Mouse (Mus musculus) embryonic facial prominence, embryonic 12.5 days (tissue): ENCODE measurements around the gene Zfp518b. TPM values are rescaled to one million over a fixed set of nuclear protein-coding genes. Genes with fewer than 3 reads are reported as not detected.

Source experiments
- ATAC-seq: fragments of 200-750 bp; cut with Nextera tagmentation; 2 replicates; pipeline ENCODE4 v1.8.0; 2017; ENCODE audit not compliant: insufficient number of reproducible peaks, insufficient read depth, low FRiP score, low TSS enrichment
- H3K27ac ChIP-seq: fragments of 300-500 bp; sonication (generic); 2 replicates; pipeline ENCODE4 v1.5.1; 2016; ENCODE audit warnings: mild to moderate bottlenecking
- H3K27me3 ChIP-seq: fragments of 300-500 bp; sonication (generic); 2 replicates; pipeline ENCODE4 v1.6.1; 2016; ENCODE audit warnings: mild to moderate bottlenecking, moderate library complexity
- H3K36me3 ChIP-seq: fragments of 300-500 bp; sonication (generic); 2 replicates; pipeline ENCODE4 v1.6.1; 2016; ENCODE audit warnings: mild to moderate bottlenecking
- H3K4me1 ChIP-seq: fragments of 300-500 bp; sonication (generic); 2 replicates; pipeline ENCODE4 v1.6.1; 2016
- H3K4me2 ChIP-seq: fragments of 300-500 bp; sonication (generic); replicated peaks from 2 replicates; pipeline ENCODE4 v1.6.1; 2016; ENCODE audit warnings: mild to moderate bottlenecking, moderate library complexity
- H3K4me3 ChIP-seq: fragments of 300-500 bp; sonication (generic); 2 replicates; pipeline ENCODE4 v1.5.1; 2016; ENCODE audit warnings: mild to moderate bottlenecking
- H3K9ac ChIP-seq: fragments of 300-500 bp; sonication (generic); 2 replicates; pipeline ENCODE4 v1.6.1; 2016; ENCODE audit warnings: mild to moderate bottlenecking, moderate library complexity
- H3K9me3 ChIP-seq: fragments of 300-500 bp; sonication (generic); 2 replicates; pipeline ENCODE4 v1.6.1; 2016; ENCODE audit warnings: mild to moderate bottlenecking, moderate library complexity
- WGBS: fragments of 180-500 bp; shearing (Covaris S2); methylation state at CpG from one replicate; pipeline ENCODE4 v1.1.7; 2016; 5-methylcytosine and 5-hydroxymethylcytosine counted together
- polyA plus RNA-seq: library from polyadenylated mRNA; unstranded; fragments of >200 nt; fragmentation: Nextera tagmentation; extraction: Ambion mirVana; gene quantifications from 2 replicates; pipeline ENCODE4 v1.2.1, GENCODE M21; 2016

Zfp518b gene
- 36.1 and 36.7 TPM in 2 replicates for polyA plus RNA-seq

GRCm38 (mm10) chr5:38684164-38684911 lies at the start of gene Zfp518b:
Zfp518b (minus strand) TSS chr5:38684826.
- peak within 1 kb of the TSS; percentile 76 for H3K4me2 ChIP-seq
- under 1% methylated on average over 79 of the region's 89 CpGs for WGBS
- peaks cover 3% of the 10 kb centered on the region; the same call in 1 of the 2 replicates for H3K9me3 ChIP-seq
- peaks cover 35% of the 10 kb centered on the region for H3K36me3 ChIP-seq
- H3K4me3 ChIP-seq = peak within 1 kb of the TSS; percentile 81
- H3K27me3 ChIP-seq = no peaks in the 10 kb centered on the region
- H3K27ac ChIP-seq = peak within 1 kb of the TSS; percentile 88
- peak within 1 kb of the TSS; percentile 87 for H3K9ac ChIP-seq
- ATAC-seq = peak; percentile 96
- H3K4me1 ChIP-seq = peaks cover 10% of the 10 kb centered on the region

GRCm38 (mm10) chr5:38708940-38709581 lies 24.4 kb upstream of the Zfp518b start:
- no peaks in the 10 kb centered on the region for H3K9me3 ChIP-seq
- H3K27me3 ChIP-seq = no peaks in the 10 kb centered on the region
- no peaks in the 10 kb centered on the region for H3K36me3 ChIP-seq
- no peak for ATAC-seq
- H3K9ac ChIP-seq = no peak overlapping the region
- no peaks in the 10 kb centered on the region for H3K4me1 ChIP-seq
- no peak overlapping the region for H3K4me2 ChIP-seq
- WGBS = 67% methylated on average over 11 of the region's 11 CpGs
- H3K27ac ChIP-seq = no peak overlapping the region
- H3K4me3 ChIP-seq = no peak overlapping the region

- no peaks in the 10 kb centered on the region for H3K36me3 ChIP-seq
- H3K9me3 ChIP-seq = no peaks in the 10 kb centered on the region
- ATAC-seq = no peak
- H3K4me1 ChIP-seq = no peaks in the 10 kb centered on the region
- H3K4me3 ChIP-seq = no peak overlapping the region
- WGBS = 76% methylated on average over 7 of the region's 7 CpGs
- no peak overlapping the region for H3K27ac ChIP-seq
- no peak overlapping the region for H3K4me2 ChIP-seq
- H3K9ac ChIP-seq = no peak overlapping the region
- H3K27me3 ChIP-seq = no peaks in the 10 kb centered on the region
These were observed 22.9 kb upstream of the Zfp518b start for GRCm38 (mm10) chr5:38707364-38708075.

GRCm38 (mm10) chr5:38702941-38703340 lies 18.3 kb upstream of the Zfp518b start:
- Histone ChIP-seq H3K27me3 (no peaks in the 10 kb centered on the region), H3K4me2 (no peak overlapping the region), H3K9me3 (no peaks in the 10 kb centered on the region), H3K9ac (no peak overlapping the region), H3K4me3 (no peak overlapping the region), H3K36me3 (no peaks in the 10 kb centered on the region), H3K4me1 (no peaks in the 10 kb centered on the region), H3K27ac (no peak overlapping the region)
- 86% methylated on average over 6 of the region's 6 CpGs for WGBS
- ATAC-seq = no peak

- ATAC-seq = no peak
- no peak overlapping the region for H3K27ac ChIP-seq
- no peaks in the 10 kb centered on the region for H3K27me3 ChIP-seq
These were observed 17.5 kb upstream of the Zfp518b start for GRCm38 (mm10) chr5:38702091-38702490.

GRCm38 (mm10) chr5:38698466-38698865 lies 13.8 kb upstream of the Zfp518b start:
- ATAC-seq = no peak
- Histone ChIP-seq H3K9ac (no peak overlapping the region), H3K4me1 (0 out of 2 replicates have a peak, but pooled peaks cover 6% of the 10 kb centered on the region), H3K4me3 (no peak overlapping the region), H3K9me3 (no peaks in the 10 kb centered on the region), H3K27ac (no peak overlapping the region), H3K36me3 (no peaks in the 10 kb centered on the region), H3K4me2 (no peak overlapping the region), H3K27me3 (no peaks in the 10 kb centered on the region)
- WGBS = 73% methylated on average over 5 of the region's 5 CpGs

More at GRCm38 (mm10) chr5:38702091-38702490, 17.5 kb upstream of the Zfp518b start:
- Histone ChIP-seq H3K9ac (no peak overlapping the region), H3K9me3 (no peaks in the 10 kb centered on the region), H3K4me3 (no peak overlapping the region), H3K36me3 (no peaks in the 10 kb centered on the region), H3K4me1 (0 out of 2 replicates have a peak, but pooled peaks cover 3% of the 10 kb centered on the region), H3K4me2 (no peak overlapping the region)
- 64% methylated on average over 2 of the region's 2 CpGs for WGBS

GRCm38 (mm10) chr5:38698046-38698445 lies 13.4 kb upstream of the Zfp518b start:
- 0 out of 2 replicates have a peak, but pooled peaks cover 6% of the 10 kb centered on the region for H3K4me1 ChIP-seq
- H3K4me2 ChIP-seq = no peak overlapping the region
- H3K27ac ChIP-seq = no peak overlapping the region
- H3K4me3 ChIP-seq = no peak overlapping the region
- WGBS = 51% methylated on average over 3 of the region's 3 CpGs
- no peaks in the 10 kb centered on the region for H3K9me3 ChIP-seq
- H3K27me3 ChIP-seq = no peaks in the 10 kb centered on the region
- no peak for ATAC-seq
- H3K36me3 ChIP-seq = no peaks in the 10 kb centered on the region
- no peak overlapping the region for H3K9ac ChIP-seq

GRCm38 (mm10) chr5:38696616-38697375 lies 12.2 kb upstream of the Zfp518b start:
- Histone ChIP-seq H3K27me3 (no peaks in the 10 kb centered on the region), H3K9me3 (no peaks in the 10 kb centered on the region), H3K4me1 (0 out of 2 replicates have a peak, but pooled peaks cover 6% of the 10 kb centered on the region), H3K9ac (no peak overlapping the region), H3K36me3 (no peaks in the 10 kb centered on the region), H3K4me3 (no peak overlapping the region), H3K27ac (no peak overlapping the region), H3K4me2 (no peak overlapping the region)
- 21% methylated on average over 8 of the region's 8 CpGs for WGBS
- no peak for ATAC-seq

GRCm38 (mm10) chr5:38692859-38693258 lies 8.2 kb upstream of the Zfp518b start:
- WGBS = 88% methylated on average over 6 of the region's 6 CpGs
- no peak for ATAC-seq
- Histone ChIP-seq H3K36me3 (no peaks in the 10 kb centered on the region), H3K9ac (no peak overlapping the region), H3K27ac (no peak overlapping the region), H3K4me3 (no peak overlapping the region), H3K27me3 (no peaks in the 10 kb centered on the region), H3K4me1 (0 out of 2 replicates have a peak, but pooled peaks cover 6% of the 10 kb centered on the region), H3K4me2 (no peak overlapping the region), H3K9me3 (no peaks in the 10 kb centered on the region)

GRCm38 (mm10) chr5:38689186-38689585 lies 4.6 kb upstream of the Zfp518b start:
- no peak overlapping the region for H3K9ac ChIP-seq
- no peaks in the 10 kb centered on the region for H3K9me3 ChIP-seq
- no peaks in the 10 kb centered on the region for H3K36me3 ChIP-seq
- H3K27ac ChIP-seq = no peak overlapping the region
- 88% methylated on average over 6 of the region's 6 CpGs for WGBS
- no peak for ATAC-seq
- no peaks in the 10 kb centered on the region for H3K4me1 ChIP-seq
- H3K4me2 ChIP-seq = no peak overlapping the region
- H3K27me3 ChIP-seq = no peaks in the 10 kb centered on the region
- H3K4me3 ChIP-seq = no peak overlapping the region

GRCm38 (mm10) chr5:38687694-38688093 lies 3.1 kb upstream of the Zfp518b start:
- Histone ChIP-seq H3K4me3 (no peak overlapping the region), H3K4me2 (no peak overlapping the region), H3K9me3 (no peaks in the 10 kb centered on the region), H3K36me3 (peaks cover 3% of the 10 kb centered on the region), H3K9ac (no peak overlapping the region), H3K27me3 (no peaks in the 10 kb centered on the region), H3K27ac (no peak overlapping the region), H3K4me1 (peaks cover 9% of the 10 kb centered on the region)
- WGBS = 83% methylated on average over 1 of the region's 1 CpGs
- ATAC-seq = no peak
